Mouse (Mus musculus) layer of hippocampus, adult 2 months (tissue): ENCODE measurements at regions not wholly inside any gene's neighbourhood (a gene's known extent, or its start where the extent isn't known, plus 50 kb on each side); places are given as distances from the start of the nearest gene placed in this dataset.

Source experiments
- DNase-seq, 2 experiments: peaks; one replicate each; pipeline ENCODE4 v3.0.0; 2022; ENCODE audit warnings: low spot score in 2 of 2
- H3K27ac ChIP-seq: fragments of 200-600 bp; 2 replicates; pipeline ENCODE4 v1.8.1; 2022
- H3K4me3 ChIP-seq: fragments of 200-600 bp; 2 replicates; pipeline ENCODE4 v1.8.1; 2022; ENCODE audit warnings: mild to moderate bottlenecking
- CTCF ChIP-seq: fragments of 200-600 bp; conservative IDR thresholded peaks from 2 replicates; pipeline ENCODE4 v1.8.1; 2022; ENCODE audit warnings: antibody characterized with exemption, mild to moderate bottlenecking, moderate library complexity

DNA sequence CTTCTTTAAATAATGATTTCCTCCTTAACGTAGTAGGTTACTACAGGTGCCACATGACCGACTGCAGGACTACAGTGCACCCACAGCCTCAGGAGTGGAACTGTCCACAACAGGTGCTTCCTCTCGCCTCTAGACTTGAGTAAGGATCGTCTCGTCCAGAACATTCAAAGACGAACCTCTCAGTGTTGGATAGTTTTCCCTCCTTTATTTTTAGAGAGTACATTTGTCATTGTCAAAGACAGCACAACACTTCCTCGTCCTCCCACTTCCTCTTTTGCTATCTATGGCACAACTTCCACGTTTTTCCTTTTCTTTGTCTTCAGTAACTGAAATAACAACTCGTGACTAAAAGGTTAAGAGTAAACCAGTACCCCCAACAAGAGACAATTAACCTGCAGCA is 120.7 kb downstream of the Rpl36a-ps1 start:
- no peak for TF ChIP-seq CTCF
- Histone ChIP-seq H3K27ac (no peak overlapping the region), H3K4me3 (no peak overlapping the region)
- DNase-seq, result no peak

DNA sequence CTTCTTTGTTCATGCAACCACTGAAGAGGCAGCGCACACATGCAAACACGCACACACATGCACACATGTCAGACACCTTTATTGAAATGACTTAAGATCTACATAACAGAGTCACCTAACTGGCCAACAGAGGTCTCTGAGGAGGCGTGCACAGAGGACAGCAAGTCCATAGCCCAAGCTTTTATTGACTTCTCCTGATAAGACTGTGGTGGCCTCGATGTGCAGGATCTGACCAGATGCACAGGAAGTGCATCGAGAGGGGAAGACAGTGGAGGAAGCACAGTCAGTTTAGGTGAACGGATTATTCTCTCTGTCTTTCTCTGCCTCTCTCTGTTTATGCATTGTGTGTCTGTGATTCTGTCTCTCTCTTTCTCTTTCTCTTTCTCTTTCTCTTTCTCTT is 124.2 kb downstream of the Rpl36a-ps1 start:
- no peak overlapping the region for H3K4me3 ChIP-seq
- no peak overlapping the region for H3K27ac ChIP-seq
- no peak for TF ChIP-seq CTCF
- DNase-seq, result no peak

DNA sequence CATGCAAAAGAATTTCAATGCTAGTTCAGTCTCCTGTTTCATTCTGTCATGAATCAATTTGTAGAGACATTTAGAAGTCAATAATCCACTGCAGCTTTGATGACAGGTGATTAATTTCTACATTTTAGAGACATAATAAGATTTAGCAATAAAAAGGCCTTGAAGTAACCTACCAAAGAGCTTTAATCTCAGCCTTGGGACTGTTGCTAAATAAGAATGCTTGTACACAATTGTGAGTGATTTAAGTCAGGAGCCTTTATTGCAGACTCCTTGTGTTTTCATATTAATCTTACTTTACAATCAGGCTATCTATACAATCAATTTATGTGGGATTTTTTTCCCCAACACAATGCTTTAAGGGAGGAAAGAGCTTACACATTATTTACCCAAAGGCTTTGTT is 127.2 kb downstream of the Rpl36a-ps1 start:
- no peak overlapping the region for H3K27ac ChIP-seq
- no peak for DNase-seq
- no peak for TF ChIP-seq CTCF
- no peak overlapping the region for H3K4me3 ChIP-seq

DNA sequence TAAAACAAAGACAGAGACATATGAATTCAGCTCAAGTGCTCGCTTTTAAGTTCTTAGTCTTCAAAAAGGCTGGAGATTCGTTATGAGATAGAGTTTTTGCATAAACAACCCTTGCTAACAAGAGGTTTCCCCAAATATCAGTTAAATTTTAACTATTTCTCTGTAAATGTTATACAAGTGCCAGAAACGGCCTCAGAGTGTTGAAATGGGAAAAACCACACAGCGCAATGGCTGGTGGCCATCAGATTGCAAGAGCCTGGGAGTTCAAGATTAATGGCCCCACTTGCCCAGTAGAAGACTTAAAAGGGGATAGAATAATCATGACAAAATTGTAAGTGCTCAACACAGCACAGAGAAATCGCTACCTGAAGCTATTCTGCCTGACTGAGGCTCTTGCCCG is 130.1 kb downstream of the Rpl36a-ps1 start:
- no peak overlapping the region for H3K4me3 ChIP-seq
- no peak for TF ChIP-seq CTCF
- DNase-seq, result no peak
- H3K27ac ChIP-seq, result no peak overlapping the region

DNA sequence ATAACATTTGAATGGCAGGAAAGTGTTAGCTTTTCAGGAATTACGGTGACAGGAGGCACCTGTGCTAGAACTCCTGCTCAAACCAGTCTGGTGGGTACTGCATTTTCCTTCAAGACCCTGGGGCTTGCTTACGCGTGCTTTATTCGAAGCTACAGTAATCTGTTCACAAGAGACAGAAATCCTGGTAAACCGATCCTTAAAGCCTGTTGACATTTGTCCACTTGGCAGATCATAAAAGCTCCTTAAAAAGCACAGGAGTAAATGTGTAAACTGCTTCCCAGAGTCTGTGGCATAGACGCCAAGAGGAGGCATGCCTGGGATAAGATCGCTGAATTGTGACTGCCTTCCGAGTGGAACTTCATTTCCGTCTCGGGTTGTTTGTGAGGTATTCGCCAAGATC is 130.5 kb downstream of the Rpl36a-ps1 start:
- Histone ChIP-seq H3K4me3 (no peak overlapping the region), H3K27ac (no peak overlapping the region)
- no peak for DNase-seq
- no peak for TF ChIP-seq CTCF

DNA sequence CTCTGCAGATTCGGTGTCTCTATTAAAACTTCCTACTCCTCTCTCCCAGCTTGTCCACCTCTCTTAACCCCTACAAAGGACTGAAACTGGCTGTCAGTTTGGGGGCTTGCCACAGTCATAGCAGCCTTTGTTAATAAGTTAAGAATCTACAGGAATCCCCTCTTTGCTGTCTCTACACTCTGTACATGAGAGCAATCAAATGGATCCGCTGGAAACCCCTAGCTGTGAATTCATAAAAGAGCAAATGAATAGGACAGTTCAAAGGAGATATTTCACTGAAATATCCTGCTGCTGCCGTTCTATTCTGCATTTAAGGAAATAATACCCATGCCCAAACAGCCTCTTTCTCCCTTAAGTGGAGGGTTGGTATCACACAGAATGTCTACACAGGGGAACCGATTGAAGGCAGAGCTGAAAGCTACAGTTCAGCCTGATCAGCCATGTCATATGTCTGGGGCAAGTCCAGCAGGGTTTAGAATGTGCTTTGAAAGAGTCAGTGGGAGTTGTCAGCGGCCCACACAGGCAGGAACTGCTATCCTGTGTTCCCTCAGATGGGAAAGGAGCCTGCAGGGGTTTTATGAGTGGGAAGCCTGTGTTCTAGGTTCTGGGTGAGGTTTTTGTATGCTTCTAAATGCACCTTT is 131.9 kb downstream of the Rpl36a-ps1 start:
- no peak for DNase-seq
- Histone ChIP-seq H3K4me3 (no peak overlapping the region), H3K27ac (no peak overlapping the region)
- TF ChIP-seq CTCF, result no peak

DNA sequence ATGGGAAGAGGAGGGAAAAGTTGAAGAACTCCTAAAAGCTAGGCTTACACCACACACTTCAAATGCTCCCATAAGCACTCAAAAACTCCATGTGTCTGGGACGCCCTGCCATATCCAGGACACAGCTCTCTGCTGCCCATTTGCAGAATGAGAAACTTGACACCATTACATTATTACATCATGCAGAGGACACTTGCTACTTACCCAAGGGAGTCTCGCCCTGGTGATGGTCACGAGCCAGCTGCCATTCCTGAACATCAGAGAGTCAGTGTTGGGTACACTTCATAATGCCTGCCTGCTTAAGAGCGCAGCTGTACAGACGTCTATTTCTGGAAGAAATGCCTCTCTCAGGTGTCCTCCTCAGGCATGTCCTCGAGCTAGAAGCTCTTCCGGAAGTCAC is 135.3 kb downstream of the Rpl36a-ps1 start:
- no peak for DNase-seq
- TF ChIP-seq CTCF, result no peak
- no peak overlapping the region for H3K27ac ChIP-seq
- H3K4me3 ChIP-seq, result no peak overlapping the region

DNA sequence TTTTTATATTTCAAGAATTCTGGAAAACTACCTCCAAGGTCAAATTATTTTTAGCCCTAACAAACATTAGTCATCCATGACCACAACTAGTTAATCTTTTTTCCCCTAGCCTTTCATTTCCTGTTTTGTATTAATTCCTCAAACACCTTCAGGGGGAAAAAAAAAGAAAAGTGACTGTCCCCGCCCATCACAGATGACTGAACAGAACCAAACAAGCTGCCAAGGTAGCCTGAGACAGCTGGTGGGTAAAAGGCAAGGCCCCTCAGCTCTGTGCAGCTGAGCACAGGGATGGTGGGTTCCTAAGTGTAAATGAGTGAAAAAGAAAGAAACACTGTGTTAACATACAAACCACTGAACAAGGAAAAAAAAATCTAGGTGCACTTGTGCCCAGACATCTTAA is 145.6 kb downstream of the Rpl36a-ps1 start:
- no peak for TF ChIP-seq CTCF
- DNase-seq, result no peak
- no peak overlapping the region for H3K4me3 ChIP-seq
- no peak overlapping the region for H3K27ac ChIP-seq

DNA sequence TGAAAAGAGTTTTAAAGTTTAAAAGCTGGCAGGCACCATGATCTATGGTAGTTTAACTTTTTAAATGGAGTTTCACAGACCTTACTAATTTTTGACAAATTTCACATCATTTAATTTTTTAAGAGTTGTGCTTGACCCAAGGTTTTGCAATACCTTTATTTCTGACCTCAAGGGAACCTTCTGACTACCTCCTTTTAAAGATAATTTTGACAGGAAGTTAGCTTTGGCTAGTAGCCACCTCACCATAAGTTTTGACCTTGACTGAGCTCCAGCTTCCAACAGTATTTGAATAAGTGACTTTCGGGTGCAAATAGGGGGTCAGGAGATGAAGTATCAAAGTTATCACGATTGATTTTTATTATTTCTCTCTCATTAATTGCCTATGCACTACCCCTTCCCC is 149.9 kb downstream of the Rpl36a-ps1 start:
- Histone ChIP-seq H3K27ac (no peak overlapping the region), H3K4me3 (no peak overlapping the region)
- DNase-seq, result no peak
- TF ChIP-seq CTCF, result no peak

DNA sequence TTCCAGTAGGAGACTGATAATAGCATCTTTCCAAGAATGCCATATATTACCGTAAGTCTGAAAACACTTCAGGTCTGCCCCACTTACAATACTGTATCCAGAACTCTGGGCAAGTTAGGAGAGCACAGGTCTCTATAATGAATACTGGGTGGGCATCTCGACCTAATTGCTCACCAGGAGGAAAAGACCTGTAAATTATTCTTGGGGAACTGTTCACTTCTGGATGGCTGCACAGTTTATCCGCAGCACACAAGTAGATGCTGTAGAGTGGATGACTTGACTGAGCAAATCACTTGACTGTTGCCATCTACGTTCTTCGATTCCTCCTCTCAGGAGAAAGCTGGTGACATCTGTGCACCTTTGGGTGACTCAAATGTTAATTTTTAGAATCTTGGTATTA is 159.8 kb downstream of the Rpl36a-ps1 start:
- TF ChIP-seq CTCF, result no peak
- Histone ChIP-seq H3K27ac (no peak overlapping the region), H3K4me3 (no peak overlapping the region)
- no peak for DNase-seq

DNA sequence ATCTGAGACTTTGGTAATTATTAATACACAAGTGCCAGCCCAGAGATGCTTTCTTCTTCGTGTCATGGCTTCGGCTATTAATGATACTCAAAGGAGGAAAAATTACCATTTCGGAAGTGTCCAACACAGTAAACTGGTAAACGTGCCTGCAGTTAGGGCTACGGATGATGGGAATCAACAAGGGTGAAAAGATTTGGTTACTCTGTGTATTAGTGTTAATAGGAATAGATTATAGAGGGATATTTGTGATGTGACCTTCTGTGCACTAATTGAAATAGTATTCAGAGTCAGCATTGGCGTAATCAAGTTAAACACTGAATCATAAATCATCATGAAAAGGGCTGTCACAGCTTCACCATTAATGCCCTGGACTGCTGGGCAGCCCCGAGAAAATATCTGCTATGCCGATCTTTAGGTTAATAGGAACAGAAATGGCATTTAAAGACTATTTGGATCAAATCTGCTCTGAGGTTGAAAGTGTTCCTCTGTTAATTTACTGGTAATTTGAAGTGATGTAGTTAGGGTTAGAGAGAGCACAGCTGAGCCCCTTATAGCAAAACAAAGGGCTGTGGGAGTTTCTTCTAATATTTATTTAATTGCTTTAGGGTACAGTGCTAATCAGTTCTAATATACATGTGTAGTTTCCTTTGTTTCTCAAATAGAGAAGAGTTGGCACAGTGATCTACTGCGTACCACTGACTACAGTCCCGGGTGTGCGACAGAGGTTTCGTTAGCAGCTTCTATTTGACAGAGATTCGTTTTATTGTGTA is 160.7 kb downstream of the Rpl36a-ps1 start:
- no peak overlapping the region for H3K4me3 ChIP-seq
- H3K27ac ChIP-seq, result no peak overlapping the region
- no peak for DNase-seq
- no peak for TF ChIP-seq CTCF

DNA sequence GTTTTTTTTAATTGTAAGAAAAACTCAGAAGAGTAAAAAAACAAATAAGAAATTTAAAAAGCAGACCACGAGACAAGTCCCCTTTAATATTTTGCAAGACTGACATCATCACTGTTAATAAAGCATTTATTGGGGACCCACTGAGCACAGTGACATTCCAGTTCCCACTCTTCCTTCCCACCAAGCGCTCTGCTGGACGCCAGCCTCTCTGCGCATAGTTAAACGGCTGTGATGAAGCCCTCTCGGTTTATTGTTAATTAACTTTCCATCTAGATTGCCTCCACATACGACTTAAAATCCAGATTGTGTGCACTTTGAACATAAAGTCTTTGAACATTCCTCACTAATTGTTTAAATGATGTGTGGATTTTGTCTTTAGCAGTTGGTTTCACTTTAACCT is 161.7 kb downstream of the Rpl36a-ps1 start:
- Histone ChIP-seq H3K4me3 (no peak overlapping the region), H3K27ac (no peak overlapping the region)
- no peak for TF ChIP-seq CTCF
- DNase-seq, result no peak

DNA sequence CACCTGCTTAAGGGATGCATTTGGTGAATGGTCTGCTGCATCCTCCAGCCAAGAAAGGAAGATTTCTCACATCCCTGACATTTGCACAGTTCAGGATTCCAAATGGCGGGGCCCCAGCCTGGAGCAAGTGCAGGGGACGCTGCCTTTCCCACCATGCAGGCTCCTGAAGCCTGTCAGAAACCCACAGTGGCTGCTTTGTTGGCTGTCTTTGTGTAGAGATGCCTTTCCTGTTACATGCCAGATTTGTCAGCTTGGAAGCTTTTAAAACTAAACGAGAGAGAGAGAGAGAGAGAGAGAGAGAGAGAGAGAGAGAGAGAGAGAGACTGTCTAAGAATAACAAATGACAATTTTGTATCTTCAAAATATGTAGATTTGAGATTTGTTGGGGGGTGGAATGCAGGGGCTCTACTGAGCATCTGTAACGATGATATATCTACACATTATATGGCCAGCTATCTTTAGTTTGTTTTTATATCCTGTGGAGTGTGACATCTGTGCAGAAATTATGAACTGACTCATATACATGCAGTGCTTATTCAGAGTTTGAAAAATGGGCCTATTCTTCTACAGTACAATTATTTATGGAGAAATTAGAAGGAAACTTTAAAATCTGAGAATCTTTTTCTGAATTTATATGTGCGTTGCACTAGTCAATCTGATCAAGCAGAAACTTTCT is 164.0 kb downstream of the Rpl36a-ps1 start:
- Histone ChIP-seq H3K4me3 (no peak overlapping the region), H3K27ac (no peak overlapping the region)
- DNase-seq, result no peak
- TF ChIP-seq CTCF, result no peak

DNA sequence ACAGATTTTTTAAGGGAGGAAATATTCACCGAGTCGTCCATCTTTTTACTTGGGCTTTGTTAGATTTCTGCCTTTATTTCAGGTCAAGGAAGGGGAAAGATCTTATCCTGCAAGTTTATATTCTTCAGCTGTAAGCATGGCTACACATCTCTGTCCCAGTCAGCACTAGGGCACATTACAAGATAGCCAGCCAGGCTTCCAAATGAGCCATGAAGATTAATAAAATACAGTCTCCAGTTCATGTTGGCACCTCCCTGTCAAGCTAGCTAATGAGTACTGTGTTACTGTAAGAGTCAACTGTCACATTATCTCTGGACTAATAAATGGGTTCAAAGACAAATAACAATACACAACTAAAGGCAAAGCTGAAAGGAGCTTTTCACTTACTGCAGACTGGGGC is 166.6 kb downstream of the Rpl36a-ps1 start:
- no peak overlapping the region for H3K4me3 ChIP-seq
- no peak for TF ChIP-seq CTCF
- no peak for DNase-seq
- no peak overlapping the region for H3K27ac ChIP-seq
